Mouse (Mus musculus) forebrain, embryonic 14.5 days (tissue): Measurements from ENCODE around the gene Gm17467. TPM values are rescaled to one million over a fixed set of nuclear protein-coding genes. Genes with fewer than 3 reads are reported as not detected.
"Not testable (repeated sequence)": the region's sequence is repeated elsewhere in the genome, so short reads cannot be mapped to it uniquely, and the experiment has no call there.

Experiments used
- ATAC-seq: fragments of 200-750 bp; cut with Nextera tagmentation; 2 replicates; pipeline ENCODE4 v1.8.0; 2017; ENCODE audit warnings: mild to moderate bottlenecking, moderate library complexity
- DNase-seq: peaks from one replicate; pipeline ENCODE4 v3.0.0-alpha.2; 2015; ENCODE audit warnings: low spot score
- H3K27ac ChIP-seq: fragments of 300-500 bp; sonication (generic); 2 replicates; pipeline ENCODE4 v1.5.1; 2014; ENCODE audit warnings: low read depth, mild to moderate bottlenecking, control low read depth, low read length, moderate library complexity
- H3K27me3 ChIP-seq: fragments of 300-500 bp; sonication (generic); replicated peaks from 2 replicates; pipeline ENCODE4 v1.6.1; 2014; ENCODE audit warnings: low read length, control low read depth, mixed read lengths; ENCODE audit not compliant: control insufficient read depth, insufficient read depth
- H3K36me3 ChIP-seq: fragments of 300-500 bp; sonication (generic); 2 replicates; pipeline ENCODE4 v1.6.1; 2014; ENCODE audit warnings: low read length, control low read depth; ENCODE audit not compliant: control insufficient read depth, insufficient read depth
- H3K4me1 ChIP-seq: fragments of 300-500 bp; sonication (generic); 2 replicates; pipeline ENCODE4 v1.6.1; 2014; ENCODE audit warnings: antibody characterized with exemption, low read length, control low read depth; ENCODE audit not compliant: control insufficient read depth, insufficient read depth
- H3K4me2 ChIP-seq: fragments of 300-500 bp; sonication (generic); 2 replicates; pipeline ENCODE4 v1.6.1; 2014; ENCODE audit warnings: mild to moderate bottlenecking, control low read depth, low read length
- H3K4me3 ChIP-seq: fragments of 300-500 bp; sonication (generic); 2 replicates; pipeline ENCODE4 v1.5.1; 2014; ENCODE audit warnings: low read depth, low read length, control low read depth
- H3K9ac ChIP-seq: fragments of 300-500 bp; sonication (generic); 2 replicates; pipeline ENCODE4 v1.6.1; 2014; ENCODE audit warnings: mild to moderate bottlenecking, low read length, control low read depth, moderate library complexity
- H3K9me3 ChIP-seq: fragments of 300-500 bp; sonication (generic); replicated peaks from 2 replicates; pipeline ENCODE4 v1.6.1; 2016; ENCODE audit warnings: low read length, control low read depth, mixed read lengths; ENCODE audit not compliant: control insufficient read depth
- WGBS: fragments of 180-500 bp; shearing (Covaris S2); extraction: QIAGEN DNeasy Blood & Tissue Kit; methylation state at CpG from one replicate; pipeline ENCODE4 v1.1.7; 2014; 5-methylcytosine and 5-hydroxymethylcytosine counted together
- polyA plus RNA-seq: library from polyadenylated mRNA; unstranded; fragments of >200 nt; fragmentation: Nextera tagmentation; extraction: Ambion mirVana; gene quantifications from 2 replicates; pipeline ENCODE4 v1.2.1, GENCODE M21; 2014

Gene Gm17467
- not detected in 2 replicates for polyA plus RNA-seq

DNA sequence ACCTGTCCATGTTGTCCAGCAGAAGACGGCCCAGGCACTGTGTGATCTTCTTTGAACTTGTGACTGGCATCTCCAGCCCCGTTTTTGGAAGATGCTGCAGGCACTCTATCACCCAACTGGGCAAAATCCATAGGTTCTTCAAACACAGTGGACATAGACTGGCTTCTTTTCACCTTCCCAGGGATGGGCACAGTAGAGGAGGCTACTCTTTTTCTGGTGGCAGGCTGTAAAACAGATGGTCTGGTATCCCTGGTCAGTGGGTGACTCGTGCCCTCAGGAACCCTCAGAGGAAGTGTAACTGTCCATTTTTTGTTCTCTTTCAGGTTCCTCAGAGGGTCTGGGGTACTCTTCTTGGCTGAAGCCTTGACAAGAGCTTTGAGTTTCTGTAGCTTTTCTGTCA is at the start of gene Gm17467:
TSS of gene Gm17467 (minus strand) at position 101 of the 400 bp plus-strand sequence.
- H3K36me3 ChIP-seq, H3K27me3 ChIP-seq, H3K4me1 ChIP-seq, DNase-seq, H3K9ac ChIP-seq, H3K27ac ChIP-seq, H3K9me3 ChIP-seq, H3K4me3 ChIP-seq, ATAC-seq, H3K4me2 ChIP-seq: not testable (repeated sequence)
- no CpG with 5 or more reads among the region's 3 CpGs for WGBS

Other genes starting within 250 kb of the Gm17467 start
- gene Cldn34c2, start 123.1 kb downstream of the Gm17467 start, polyA plus RNA-seq: not detected in 2 replicates
- gene Cldn34c3, start 88.9 kb upstream of the Gm17467 start, polyA plus RNA-seq: not detected in 2 replicates